Mouse (Mus musculus) kidney, embryonic 16.5 days (tissue): ENCODE results near the gene Pcyt1b. TPM values are rescaled to one million over a fixed set of nuclear protein-coding genes. Genes with fewer than 3 reads are reported as not detected.

Experiments
- ATAC-seq: fragments of 200-750 bp; cut with Nextera tagmentation; 2 replicates; pipeline ENCODE4 v1.8.0; 2017; ENCODE audit warnings: moderate TSS enrichment; ENCODE audit not compliant: low FRiP score, low TSS enrichment
- H3K27ac ChIP-seq: fragments of 300-500 bp; sonication (generic); 2 replicates; pipeline ENCODE4 v1.5.1; 2014; ENCODE audit warnings: low read length
- H3K27me3 ChIP-seq: fragments of 300-500 bp; sonication (generic); 2 replicates; pipeline ENCODE4 v1.6.1; 2014; ENCODE audit warnings: low read length, control low read depth, mixed read lengths; ENCODE audit not compliant: insufficient read depth
- H3K36me3 ChIP-seq: fragments of 300-500 bp; sonication (generic); 2 replicates; pipeline ENCODE4 v1.6.1; 2014; ENCODE audit warnings: low read length, control low read depth, mixed read lengths; ENCODE audit not compliant: insufficient read depth
- H3K4me1 ChIP-seq: fragments of 300-500 bp; sonication (generic); 2 replicates; pipeline ENCODE4 v1.6.1; 2014; ENCODE audit warnings: low read length, control low read depth, mixed read lengths; ENCODE audit not compliant: insufficient read depth
- H3K4me2 ChIP-seq: fragments of 300-500 bp; sonication (generic); replicated peaks from 2 replicates; pipeline ENCODE4 v1.6.1; 2014; ENCODE audit warnings: low read depth, low read length
- H3K4me3 ChIP-seq: fragments of 300-500 bp; sonication (generic); 2 replicates; pipeline ENCODE4 v1.5.1; 2014; ENCODE audit warnings: mild to moderate bottlenecking, low read length
- H3K9ac ChIP-seq: fragments of 300-500 bp; sonication (generic); replicated peaks from 2 replicates; pipeline ENCODE4 v1.6.1; 2014; ENCODE audit warnings: low read length
- H3K9me3 ChIP-seq: fragments of 300-500 bp; sonication (generic); 2 replicates; pipeline ENCODE4 v1.6.1; 2016; ENCODE audit warnings: low read length, control low read depth
- WGBS: fragments of 180-500 bp; shearing (Covaris S2); extraction: QIAGEN DNeasy Blood & Tissue Kit; methylation state at CpG from one replicate; pipeline ENCODE4 v1.1.7; 2014; 5-methylcytosine and 5-hydroxymethylcytosine counted together
- polyA plus RNA-seq: library from polyadenylated mRNA; unstranded; fragments of >200 nt; fragmentation: Nextera tagmentation; extraction: Ambion mirVana; gene quantifications from 2 replicates; pipeline ENCODE4 v1.2.1, GENCODE M21; 2015

The Pcyt1b gene
- polyA plus RNA-seq, 1 experiment from 2014 or later, result 0.96 TPM

DNA sequence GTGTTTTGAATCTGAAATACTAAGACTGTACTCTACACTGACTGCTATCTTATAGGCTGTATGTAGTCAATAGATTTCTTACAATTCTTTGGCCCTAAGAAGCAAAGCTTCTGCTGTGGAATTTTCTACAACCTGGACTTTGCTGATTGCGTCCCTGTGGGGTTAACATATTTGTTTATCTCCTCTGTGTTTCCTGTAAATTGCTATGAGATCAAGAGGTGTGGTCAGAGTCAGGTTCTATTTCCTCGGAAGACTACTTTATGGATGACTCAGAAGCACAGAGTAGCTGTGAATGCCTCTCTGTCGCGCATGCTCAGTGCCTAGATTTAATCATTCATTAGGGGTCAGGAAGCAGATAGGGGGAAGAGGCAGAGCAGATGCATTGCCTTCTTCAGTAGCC is 10.1 kb downstream of the Pcyt1b start:
- H3K4me2 ChIP-seq, result no peak overlapping the region
- H3K9me3 ChIP-seq, result no peaks in the 10 kb centered on the region
- 68% methylated on average over 4 of the region's 4 CpGs for WGBS
- peaks cover 2% of the 10 kb centered on the region; the same call in 1 of the 2 replicates for H3K27me3 ChIP-seq
- H3K27ac ChIP-seq, result no peak overlapping the region
- no peaks in the 10 kb centered on the region for H3K4me1 ChIP-seq
- no peak for ATAC-seq
- H3K9ac ChIP-seq, result no peak overlapping the region
- H3K36me3 ChIP-seq, result no peaks in the 10 kb centered on the region
- H3K4me3 ChIP-seq, result no peak overlapping the region

GRCm38 (mm10) chrX:93674432-93674831 is 19.8 kb downstream of the Pcyt1b start:
- Histone ChIP-seq H3K36me3 (no peaks in the 10 kb centered on the region), H3K27ac (no peak overlapping the region), H3K4me2 (peak overlapping the region; percentile 65), H3K27me3 (peaks cover 11% of the 10 kb centered on the region; the same call in 1 of the 2 replicates), H3K9ac (no peak overlapping the region), H3K9me3 (no peaks in the 10 kb centered on the region), H3K4me1 (no peaks in the 10 kb centered on the region), H3K4me3 (0 out of 2 replicates have a peak overlapping the region, but pooled peaks have one; percentile 38)
- 50% methylated on average over 3 of the region's 3 CpGs for WGBS
- ATAC-seq, result no peak

- H3K9ac ChIP-seq, result no peak overlapping the region
- H3K4me2 ChIP-seq, result peak overlapping the region; percentile 65
- H3K4me1 ChIP-seq, result no peaks in the 10 kb centered on the region
- peaks cover 8% of the 10 kb centered on the region; the same call in 1 of the 2 replicates for H3K27me3 ChIP-seq
- H3K9me3 ChIP-seq, result no peaks in the 10 kb centered on the region
- no peak overlapping the region for H3K27ac ChIP-seq
- ATAC-seq, result peak; percentile 99
- 22% methylated on average over 19 of the region's 19 CpGs for WGBS
- H3K36me3 ChIP-seq, result no peaks in the 10 kb centered on the region
- H3K4me3 ChIP-seq, result peak overlapping the region; percentile 38
These were observed 20.5 kb downstream of the Pcyt1b start for GRCm38 (mm10) chrX:93674836-93675795.

- Histone ChIP-seq H3K4me3 (no peak overlapping the region), H3K4me1 (no peaks in the 10 kb centered on the region), H3K36me3 (no peaks in the 10 kb centered on the region), H3K27me3 (peaks cover 8% of the 10 kb centered on the region; the same call in 1 of the 2 replicates), H3K4me2 (no peak overlapping the region), H3K9ac (no peak overlapping the region), H3K27ac (no peak overlapping the region), H3K9me3 (no peaks in the 10 kb centered on the region)
- ATAC-seq, result no peak
- WGBS, result 65% methylated on average over 2 of the region's 2 CpGs
These were observed 21.6 kb downstream of the Pcyt1b start for GRCm38 (mm10) chrX:93676228-93676627.

- Histone ChIP-seq H3K9me3 (no peaks in the 10 kb centered on the region), H3K9ac (no peak overlapping the region), H3K36me3 (no peaks in the 10 kb centered on the region), H3K4me1 (no peaks in the 10 kb centered on the region), H3K4me3 (no peak overlapping the region), H3K27me3 (no peaks in the 10 kb centered on the region), H3K27ac (no peak overlapping the region), H3K4me2 (no peak overlapping the region)
- ATAC-seq, result no peak
- WGBS, result 80% methylated on average over 6 of the region's 6 CpGs
These were observed 34.6 kb downstream of the Pcyt1b start for GRCm38 (mm10) chrX:93689287-93689686.

DNA sequence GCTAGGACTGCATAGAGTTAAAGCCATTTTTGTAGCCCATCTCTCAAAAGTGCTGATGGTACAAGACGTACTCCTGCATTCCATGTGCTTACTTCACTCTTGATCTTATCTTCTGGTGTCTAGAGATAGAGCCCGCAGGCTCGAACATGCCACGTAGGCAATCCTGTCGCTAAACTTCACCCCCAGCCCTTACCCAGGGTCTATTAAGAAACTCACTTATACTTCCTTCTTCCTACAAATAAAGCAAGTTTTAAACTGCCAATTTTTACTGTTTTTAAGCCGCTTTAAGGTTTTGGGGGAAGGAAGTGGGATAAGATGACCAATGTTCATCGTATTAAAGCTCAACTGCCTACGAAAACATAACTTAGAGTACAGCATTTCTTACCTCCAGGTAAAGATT is 36.0 kb downstream of the Pcyt1b start:
- WGBS, result 80% methylated on average over 8 of the region's 8 CpGs
- Histone ChIP-seq H3K9ac (no peak overlapping the region), H3K9me3 (no peaks in the 10 kb centered on the region)

DNA sequence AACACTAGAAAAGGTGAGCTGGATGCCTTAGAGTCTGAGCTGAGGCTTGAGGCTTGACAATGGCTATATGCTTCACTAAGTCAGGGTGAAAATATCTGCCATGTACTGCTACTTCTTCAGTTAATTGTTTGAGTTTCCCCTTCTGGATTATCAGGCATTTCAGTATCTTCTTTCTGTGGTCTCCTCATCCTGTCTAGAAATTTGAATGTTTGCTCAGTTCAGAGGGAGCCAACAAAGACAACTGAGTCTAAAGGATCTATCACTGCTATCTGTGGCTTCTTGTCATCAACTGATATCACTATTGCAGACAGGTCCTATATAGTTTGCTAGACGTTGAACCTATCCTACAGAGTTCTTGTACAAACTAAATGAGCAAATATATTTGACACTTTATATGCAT is 42.9 kb downstream of the Pcyt1b start:
- peaks cover 5% of the 10 kb centered on the region; the same call in 1 of the 2 replicates for H3K27me3 ChIP-seq
- ATAC-seq, result no peak
- no peaks in the 10 kb centered on the region for H3K4me1 ChIP-seq
- no peaks in the 10 kb centered on the region for H3K9me3 ChIP-seq
- no peak overlapping the region for H3K4me3 ChIP-seq
- no peak overlapping the region for H3K9ac ChIP-seq
- no peaks in the 10 kb centered on the region for H3K36me3 ChIP-seq
- no peak overlapping the region for H3K27ac ChIP-seq
- H3K4me2 ChIP-seq, result no peak overlapping the region
- WGBS, result 75% methylated on average over 1 of the region's 1 CpGs

More for the DNA sequence above, 36.0 kb downstream of the Pcyt1b start:
- Histone ChIP-seq H3K4me3 (no peak overlapping the region), H3K36me3 (no peaks in the 10 kb centered on the region), H3K27me3 (no peaks in the 10 kb centered on the region), H3K27ac (no peak overlapping the region), H3K4me2 (no peak overlapping the region), H3K4me1 (no peaks in the 10 kb centered on the region)
- no peak for ATAC-seq

DNA sequence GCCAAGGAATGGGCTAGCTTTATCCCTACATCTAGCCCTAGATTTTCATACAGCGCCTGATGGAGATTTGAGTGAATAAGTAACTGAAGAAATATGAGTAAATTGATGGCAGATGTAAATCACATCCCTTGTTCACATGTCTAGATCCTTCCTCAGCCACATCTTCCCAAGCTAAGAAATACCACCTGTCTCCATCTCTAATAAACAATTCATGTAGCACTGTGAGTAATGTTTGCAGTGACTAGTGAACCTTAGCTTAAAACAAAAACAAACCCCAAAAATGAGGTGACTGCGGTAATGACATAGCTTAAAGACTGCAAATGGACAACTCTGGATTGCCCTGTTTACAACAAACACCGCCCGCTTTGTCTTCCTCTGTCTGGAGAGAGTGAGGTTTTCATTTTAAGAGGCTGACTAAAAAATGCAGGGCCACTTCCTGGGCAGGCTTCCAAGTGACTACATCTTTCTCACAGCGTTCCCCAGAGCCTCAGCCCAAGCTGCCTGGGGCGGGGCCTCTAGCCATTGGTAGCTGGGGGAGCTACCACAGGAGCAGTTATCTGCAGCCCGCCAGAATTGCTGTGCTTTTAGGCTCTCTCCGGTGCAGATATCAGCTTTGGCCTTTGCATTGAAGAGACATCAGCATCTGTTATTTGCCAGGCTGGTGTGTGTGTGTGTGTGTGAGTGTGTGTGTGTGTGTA is 46.0 kb downstream of the Pcyt1b start:
- no peaks in the 10 kb centered on the region for H3K4me1 ChIP-seq
- 49% methylated on average over 8 of the region's 8 CpGs for WGBS
- no peaks in the 10 kb centered on the region for H3K36me3 ChIP-seq
- no peak overlapping the region for H3K4me3 ChIP-seq
- ATAC-seq, result peak; percentile 61; the same call in 1 of the 2 replicates
- peaks cover 10% of the 10 kb centered on the region; the same call in 1 of the 2 replicates for H3K27me3 ChIP-seq
- H3K9me3 ChIP-seq, result no peaks in the 10 kb centered on the region
- H3K4me2 ChIP-seq, result 0 out of 2 replicates have a peak overlapping the region, but pooled peaks have one; percentile 10
- H3K27ac ChIP-seq, result no peak overlapping the region
- no peak overlapping the region for H3K9ac ChIP-seq

- ATAC-seq, result no peak
- no peak overlapping the region for H3K4me3 ChIP-seq
- H3K27me3 ChIP-seq, result no peaks in the 10 kb centered on the region; the same call in 1 of the 2 replicates
- H3K36me3 ChIP-seq, result no peaks in the 10 kb centered on the region
- no peak overlapping the region for H3K27ac ChIP-seq
- no peak overlapping the region for H3K9ac ChIP-seq
- WGBS, result 41% methylated on average over 1 of the region's 1 CpGs
- H3K4me1 ChIP-seq, result no peaks in the 10 kb centered on the region
- H3K4me2 ChIP-seq, result no peak overlapping the region
- H3K9me3 ChIP-seq, result no peaks in the 10 kb centered on the region
These were observed 57.9 kb downstream of the Pcyt1b start for GRCm38 (mm10) chrX:93712566-93712965.
